Mouse (Mus musculus): ENCODE results near the gene Gm12184. TPM values are rescaled to one million over a fixed set of nuclear protein-coding genes. Genes with fewer than 3 reads are reported as not detected.
A peak's percentile ranks its signal among the peaks of the same experiment; 100 is the strongest.

The Gm12184 gene
- total RNA-seq, 1 experiment, result 12.2 TPM

DNA sequence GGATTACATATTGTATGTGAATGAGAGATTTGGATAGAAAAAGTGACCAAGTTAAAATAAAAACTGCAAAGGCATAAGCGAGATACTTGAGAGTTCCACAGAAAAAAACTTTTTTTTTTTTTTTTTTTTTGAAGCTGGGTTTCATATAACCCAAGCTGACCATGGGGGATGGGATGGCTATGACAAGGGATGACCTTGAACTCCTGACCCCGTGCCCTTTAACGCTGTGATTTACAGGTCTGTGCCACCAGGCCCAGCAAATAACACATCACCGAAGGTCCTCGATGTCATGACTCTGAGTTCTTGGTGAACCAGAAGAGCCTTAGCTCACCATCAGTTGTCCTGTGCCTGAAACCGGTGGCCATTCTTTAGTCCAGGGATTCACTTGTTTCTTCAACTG lies 9.5 kb upstream of the Gm12184 start:
- in situ Hi-C loops (cut with MboI; ENCODE audit: low sequenced_read_pairs in 2 of 2, unreplicated experiment in 2 of 2), result no loop called here
- H3K9me3 ChIP-seq (ENCODE audit: control insufficient read depth, insufficient read depth, low read depth, low read length), result no peaks in the 10 kb centered on the region
- H3K9ac ChIP-seq (ENCODE audit: insufficient read depth, low read depth, low read length, poor library complexity, severe bottlenecking), result no peak overlapping the region
- H3K27ac ChIP-seq (ENCODE audit: insufficient read depth, low read depth, low read length, poor library complexity, severe bottlenecking), result no peak overlapping the region
- peak; percentile 85 for TF ChIP-seq ZNF384 (IDR thresholded peaks at IDR 0.05; ENCODE audit: low read depth, low read length)
- TF ChIP-seq CHD2 (IDR thresholded peaks at IDR 0.05; ENCODE audit: low read depth, low read length), result no peak
- peaks cover 0 to 14% of the 10 kb centered on the region in 2 experiments; a peak in 2 of 4 replicates for H3K4me1 ChIP-seq (ENCODE audit: control insufficient read depth in 2 of 2, insufficient read depth in 2 of 2, low read length in 2 of 2, poor library complexity in 1 of 2)
- no peak overlapping the region for H3K4me3 ChIP-seq (ENCODE audit: insufficient read depth in 1 of 2, low read depth in 1 of 2, low read length in 2 of 2, poor library complexity in 1 of 2, severe bottlenecking in 1 of 2)
- DNase-seq (ENCODE audit: low read depth, low spot score), result no peak
- no peaks in the 10 kb centered on the region for H3K36me3 ChIP-seq (ENCODE audit: control insufficient read depth, insufficient read depth, low read length, poor library complexity, severe bottlenecking)

DNA sequence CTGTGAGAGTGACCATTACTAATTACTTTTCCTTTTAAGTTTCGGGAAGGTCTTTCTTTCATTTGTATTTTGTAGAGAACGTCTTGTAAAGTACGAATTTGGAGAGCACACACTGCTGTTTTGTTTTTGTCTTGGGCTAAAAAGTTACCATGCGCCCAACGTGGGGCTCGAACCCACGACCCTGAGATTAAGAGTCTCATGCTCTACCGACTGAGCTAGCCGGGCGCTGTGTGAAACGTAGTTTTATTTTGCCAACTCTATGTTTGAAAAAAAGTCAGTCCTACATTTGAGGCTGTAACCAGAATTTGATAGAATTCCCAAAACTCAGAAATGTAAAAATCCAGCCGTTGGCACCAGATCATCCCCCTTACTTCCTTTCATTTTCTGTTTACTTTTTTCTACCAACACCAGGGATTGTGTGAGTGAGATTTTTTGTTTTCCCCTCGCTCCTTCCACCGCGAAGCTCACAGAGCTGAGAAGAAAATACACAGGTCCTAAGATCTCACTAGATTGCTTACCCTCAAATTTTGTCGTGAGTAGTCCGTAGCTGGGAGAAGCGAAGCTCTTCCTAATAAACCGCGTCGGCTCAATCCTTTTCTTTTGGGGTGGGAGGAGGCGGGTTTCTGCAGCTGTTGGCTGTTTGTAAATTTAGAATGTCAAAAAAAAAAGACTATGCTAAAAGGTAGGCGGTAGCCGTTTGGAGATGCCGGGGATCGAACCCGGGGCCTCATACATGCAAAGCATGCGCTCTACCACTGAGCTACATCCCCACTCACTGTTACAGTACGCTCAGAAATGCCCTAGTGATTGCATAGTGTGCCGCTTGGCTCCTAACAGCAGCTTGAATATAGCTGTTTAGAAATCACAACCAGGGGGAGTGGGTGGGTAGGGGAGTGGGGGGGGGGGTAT lies 7.5 kb upstream of the Gm12184 start:
- TF ChIP-seq MAFK (IDR thresholded peaks at IDR 0.05; ENCODE audit: insufficient read depth, low read depth, low read length) (peak; percentile 96), CHD2 (IDR thresholded peaks at IDR 0.05; ENCODE audit: low read depth, low read length) (no peak), HCFC1 (IDR thresholded peaks at IDR 0.05; ENCODE audit: borderline replicate concordance, insufficient read depth, low read length) (no peak), ZC3H11A (IDR thresholded peaks at IDR 0.05; ENCODE audit: borderline replicate concordance, low read depth, low read length) (no peak), ZNF384 (IDR thresholded peaks at IDR 0.05; ENCODE audit: low read depth, low read length) (peak; percentile 66; the same call in 1 of the 2 replicates)
- in situ Hi-C loops (cut with MboI; ENCODE audit: low sequenced_read_pairs in 2 of 2, unreplicated experiment in 2 of 2), result no loop called here

DNA sequence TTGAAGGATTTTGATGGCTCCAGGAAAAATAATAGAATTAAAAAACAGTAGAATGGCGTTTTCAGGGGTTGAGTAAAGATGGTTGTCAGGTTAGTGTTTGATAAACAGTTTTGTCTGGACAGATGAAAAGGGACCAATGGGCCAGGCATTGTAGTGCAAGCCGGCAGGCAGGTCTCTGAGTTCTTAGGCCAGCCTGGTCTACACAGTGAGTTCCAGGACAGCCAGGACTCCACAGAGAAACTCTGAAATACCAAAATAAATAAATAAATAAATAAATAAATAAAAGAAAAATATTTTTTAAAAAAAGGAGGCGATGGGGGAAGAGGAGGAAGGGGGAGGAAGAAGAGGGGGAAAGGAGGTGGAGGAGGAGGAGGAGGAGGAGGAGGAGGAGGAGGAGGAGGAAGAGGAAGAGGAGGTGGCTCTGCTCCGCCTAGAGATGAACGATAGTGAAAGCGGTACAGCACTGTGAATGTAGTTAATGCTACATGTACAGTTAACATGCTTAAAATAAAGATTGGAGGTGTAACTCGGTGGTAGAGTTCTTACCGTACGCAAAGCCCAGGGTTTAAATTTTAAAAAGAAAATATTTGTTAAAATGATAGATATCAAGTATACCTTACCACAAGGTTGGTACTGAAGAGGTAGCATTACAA lies 6.7 kb upstream of the Gm12184 start:
- in situ Hi-C loops (cut with MboI; ENCODE audit: low sequenced_read_pairs in 2 of 2, unreplicated experiment in 2 of 2), result no loop called here
- Histone ChIP-seq H3K4me3 (ENCODE audit: insufficient read depth in 1 of 2, low read depth in 1 of 2, low read length in 2 of 2, poor library complexity in 1 of 2, severe bottlenecking in 1 of 2) (peak overlapping the region in 1 of 2 experiments; percentile 72; a peak in 3 of 4 replicates), H3K9ac (ENCODE audit: insufficient read depth, low read depth, low read length, poor library complexity, severe bottlenecking) (no peak overlapping the region), H3K27ac (ENCODE audit: insufficient read depth, low read depth, low read length, poor library complexity, severe bottlenecking) (no peak overlapping the region), H3K9me3 (ENCODE audit: control insufficient read depth, insufficient read depth, low read depth, low read length) (no peaks in the 10 kb centered on the region), H3K4me1 (ENCODE audit: control insufficient read depth in 2 of 2, insufficient read depth in 2 of 2, low read length in 2 of 2, poor library complexity in 1 of 2) (peaks cover 0 to 9% of the 10 kb centered on the region in 2 experiments; a peak in 2 of 4 replicates), H3K36me3 (ENCODE audit: control insufficient read depth, insufficient read depth, low read length, poor library complexity, severe bottlenecking) (no peaks in the 10 kb centered on the region)
- DNase-seq (ENCODE audit: low read depth, low spot score), result no peak
- TF ChIP-seq ZNF384 (IDR thresholded peaks at IDR 0.05; ENCODE audit: low read depth, low read length) (no peak), HCFC1 (IDR thresholded peaks at IDR 0.05; ENCODE audit: borderline replicate concordance, insufficient read depth, low read length) (no peak), MAFK (IDR thresholded peaks at IDR 0.05; ENCODE audit: insufficient read depth, low read depth, low read length) (no peak), ZC3H11A (IDR thresholded peaks at IDR 0.05; ENCODE audit: borderline replicate concordance, low read depth, low read length) (no peak), CHD2 (IDR thresholded peaks at IDR 0.05; ENCODE audit: low read depth, low read length) (no peak)

More for the DNA sequence above, 7.5 kb upstream of the Gm12184 start:
- peak; percentile 71 for DNase-seq (ENCODE audit: low read depth, low spot score)
- no peak overlapping the region; the same call in 1 of the 2 replicates for H3K27ac ChIP-seq (ENCODE audit: insufficient read depth, low read depth, low read length, poor library complexity, severe bottlenecking)
- no peaks in the 10 kb centered on the region for H3K36me3 ChIP-seq (ENCODE audit: control insufficient read depth, insufficient read depth, low read length, poor library complexity, severe bottlenecking)
- H3K9ac ChIP-seq (ENCODE audit: insufficient read depth, low read depth, low read length, poor library complexity, severe bottlenecking), result peak overlapping the region; percentile 73
- H3K9me3 ChIP-seq (ENCODE audit: control insufficient read depth, insufficient read depth, low read depth, low read length), result no peaks in the 10 kb centered on the region
- H3K4me1 ChIP-seq (ENCODE audit: control insufficient read depth in 2 of 2, insufficient read depth in 2 of 2, low read length in 2 of 2, poor library complexity in 1 of 2), result peaks cover 0 to 14% of the 10 kb centered on the region in 2 experiments; a peak in 2 of 4 replicates
- peak overlapping the region; percentile 72 to 87 for H3K4me3 ChIP-seq (ENCODE audit: insufficient read depth in 1 of 2, low read depth in 1 of 2, low read length in 2 of 2, poor library complexity in 1 of 2, severe bottlenecking in 1 of 2)

DNA sequence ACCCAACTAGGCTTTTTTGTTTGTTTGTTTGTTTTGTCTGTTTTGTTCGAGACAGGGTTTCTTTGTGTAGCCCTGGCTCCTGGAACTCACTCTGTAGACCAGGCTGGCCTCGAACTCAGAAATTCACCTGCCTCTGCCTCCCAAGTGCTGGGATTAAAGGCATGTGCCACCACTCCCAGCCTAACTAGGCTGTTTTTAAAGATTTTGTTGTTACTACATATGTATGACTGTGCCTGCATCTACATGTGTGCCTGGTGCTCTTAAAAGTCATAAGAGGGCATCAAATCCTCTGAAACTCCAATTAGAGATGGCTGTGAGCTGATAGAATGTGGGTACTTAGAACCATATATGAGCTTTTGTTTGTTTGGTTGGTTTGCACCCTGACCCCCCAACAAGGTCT lies 4.8 kb upstream of the Gm12184 start:
- Histone ChIP-seq H3K9me3 (ENCODE audit: control insufficient read depth, insufficient read depth, low read depth, low read length) (no peaks in the 10 kb centered on the region), H3K9ac (ENCODE audit: insufficient read depth, low read depth, low read length, poor library complexity, severe bottlenecking) (no peak overlapping the region), H3K27ac (ENCODE audit: insufficient read depth, low read depth, low read length, poor library complexity, severe bottlenecking) (no peak overlapping the region), H3K36me3 (ENCODE audit: control insufficient read depth, insufficient read depth, low read length, poor library complexity, severe bottlenecking) (no peaks in the 10 kb centered on the region), H3K4me1 (ENCODE audit: control insufficient read depth in 2 of 2, insufficient read depth in 2 of 2, low read length in 2 of 2, poor library complexity in 1 of 2) (peaks cover 0 to 8% of the 10 kb centered on the region in 2 experiments; a peak in 2 of 4 replicates), H3K4me3 (ENCODE audit: insufficient read depth in 1 of 2, low read depth in 1 of 2, low read length in 2 of 2, poor library complexity in 1 of 2, severe bottlenecking in 1 of 2) (no peak overlapping the region)
- in situ Hi-C loops (cut with MboI; ENCODE audit: low sequenced_read_pairs in 2 of 2, unreplicated experiment in 2 of 2), result no loop called here
- TF ChIP-seq HCFC1 (IDR thresholded peaks at IDR 0.05; ENCODE audit: borderline replicate concordance, insufficient read depth, low read length) (no peak), MAFK (IDR thresholded peaks at IDR 0.05; ENCODE audit: insufficient read depth, low read depth, low read length) (no peak), ZNF384 (IDR thresholded peaks at IDR 0.05; ENCODE audit: low read depth, low read length) (no peak), CHD2 (IDR thresholded peaks at IDR 0.05; ENCODE audit: low read depth, low read length) (no peak), ZC3H11A (IDR thresholded peaks at IDR 0.05; ENCODE audit: borderline replicate concordance, low read depth, low read length) (no peak)
- DNase-seq (ENCODE audit: low read depth, low spot score), result no peak

Measured in ES-E14 (cell line).